Mouse (Mus musculus) cerebellum, adult 2 months (tissue): ENCODE measurements around the gene Acot3. TPM values are rescaled to one million over a fixed set of nuclear protein-coding genes. Genes with fewer than 3 reads are reported as not detected.
"Not testable (repeated sequence)": the region's sequence is repeated elsewhere in the genome, so short reads cannot be mapped to it uniquely, and the experiment has no call there.

Experiments
- DNase-seq, 2 experiments: peaks; one replicate each; pipeline ENCODE4 v3.0.0; 2021
- H3K27ac ChIP-seq: fragments of 200-500 bp; 2 replicates; pipeline ENCODE4 v1.5.1; 2012; ENCODE audit warnings: low read length, control low read depth, inconsistent platforms; ENCODE audit not compliant: insufficient read depth
- H3K27me3 ChIP-seq: fragments of 200-500 bp; 2 replicates; pipeline ENCODE4 v1.6.1; 2012; ENCODE audit warnings: inconsistent platforms, mild to moderate bottlenecking, low read length, moderate library complexity; ENCODE audit not compliant: control insufficient read depth, insufficient read depth
- H3K4me1 ChIP-seq: fragments of 200-500 bp; 2 replicates; pipeline ENCODE4 v1.6.1; 2011; ENCODE audit warnings: low read length; ENCODE audit not compliant: control insufficient read depth, insufficient read depth
- H3K4me3 ChIP-seq: fragments of 200-500 bp; replicated peaks from 2 replicates; pipeline ENCODE3; 2011; ENCODE audit warnings: mild to moderate bottlenecking, low read depth, low read length, control low read depth; ENCODE audit not compliant: insufficient read depth
- CTCF ChIP-seq: fragments of 200-500 bp; IDR thresholded peaks from 2 replicates; pipeline ENCODE4 v1.5.1; 2011; ENCODE audit warnings: low read depth, mild to moderate bottlenecking, control low read depth, low read length, moderate library complexity, borderline replicate concordance; ENCODE audit not compliant: insufficient read depth
- POLR2A ChIP-seq: fragments of 200-500 bp; IDR thresholded peaks from 2 replicates; pipeline ENCODE4 v1.6.1; 2011; ENCODE audit warnings: low read length, control low read depth, borderline replicate concordance; ENCODE audit not compliant: insufficient read depth
- WGBS: fragments of 180-500 bp; shearing (Covaris S2); methylation state at CpG from one replicate; pipeline ENCODE4 v1.1.7; 2018; 5-methylcytosine and 5-hydroxymethylcytosine counted together
- polyA plus RNA-seq: library from polyadenylated mRNA; depleted of rRNA; stranded (reverse); fragments of >200 nt; gene quantifications from 2 replicates; pipeline ENCODE4 v1.2.3, GENCODE M21; 2012; rRNA removed

The Acot3 gene
- polyA plus RNA-seq, 1 experiment: 0.61 TPM

DNA sequence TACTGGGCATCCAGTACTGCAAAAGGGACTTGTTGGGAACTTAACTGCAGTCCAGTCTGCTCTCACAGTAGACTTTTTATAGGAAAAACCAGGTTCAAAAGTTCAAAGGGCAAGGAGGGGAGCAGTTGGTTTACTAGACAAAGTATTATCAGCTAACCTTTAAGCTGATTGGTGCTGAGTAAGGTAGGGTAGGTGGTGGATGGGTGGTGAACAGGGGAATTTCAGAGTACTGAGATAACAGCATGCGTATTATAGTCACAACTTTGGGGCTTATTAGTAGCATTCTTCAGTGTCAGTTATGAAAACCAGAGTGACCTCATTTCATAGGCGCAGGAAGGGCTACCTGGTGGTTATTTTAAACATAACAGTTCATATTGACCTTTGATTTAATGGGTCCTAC is 47.7 kb downstream of the Acot3 start:
- no peak for DNase-seq
- Histone ChIP-seq H3K27ac (no peak overlapping the region), H3K27me3 (no peaks in the 10 kb centered on the region), H3K4me1 (no peaks in the 10 kb centered on the region), H3K4me3 (no peak overlapping the region)
- TF ChIP-seq POLR2A (no peak), CTCF (no peak)
- 100% methylated on average over 2 of the region's 2 CpGs for WGBS

DNA sequence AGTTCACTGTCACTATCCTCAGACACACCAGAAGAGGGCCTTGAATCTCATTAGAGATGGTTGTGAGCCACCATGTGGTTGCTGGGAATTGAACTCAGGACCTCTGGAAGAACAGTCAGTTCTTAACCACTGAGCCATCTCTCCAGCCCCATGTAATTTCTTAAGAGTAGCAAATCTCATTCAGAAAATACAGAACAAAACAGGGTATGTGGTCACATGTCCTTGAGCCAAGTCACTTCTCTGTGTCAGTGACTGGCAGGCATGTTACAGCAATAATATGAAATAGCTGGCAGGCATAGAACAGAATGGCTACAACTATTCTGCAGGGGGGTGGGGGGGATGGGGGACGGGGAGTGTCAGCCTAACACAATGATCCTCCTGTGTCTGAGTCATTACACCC is 48.1 kb downstream of the Acot3 start:
- no peak overlapping the region for H3K4me3 ChIP-seq
- no peaks in the 10 kb centered on the region for H3K27me3 ChIP-seq
- 31% methylated on average over 1 of the region's 1 CpGs for WGBS
- no peaks in the 10 kb centered on the region for H3K4me1 ChIP-seq
- TF ChIP-seq CTCF: no peak
- TF ChIP-seq POLR2A: no peak
- no peak for DNase-seq
- H3K27ac ChIP-seq: no peak overlapping the region

DNA sequence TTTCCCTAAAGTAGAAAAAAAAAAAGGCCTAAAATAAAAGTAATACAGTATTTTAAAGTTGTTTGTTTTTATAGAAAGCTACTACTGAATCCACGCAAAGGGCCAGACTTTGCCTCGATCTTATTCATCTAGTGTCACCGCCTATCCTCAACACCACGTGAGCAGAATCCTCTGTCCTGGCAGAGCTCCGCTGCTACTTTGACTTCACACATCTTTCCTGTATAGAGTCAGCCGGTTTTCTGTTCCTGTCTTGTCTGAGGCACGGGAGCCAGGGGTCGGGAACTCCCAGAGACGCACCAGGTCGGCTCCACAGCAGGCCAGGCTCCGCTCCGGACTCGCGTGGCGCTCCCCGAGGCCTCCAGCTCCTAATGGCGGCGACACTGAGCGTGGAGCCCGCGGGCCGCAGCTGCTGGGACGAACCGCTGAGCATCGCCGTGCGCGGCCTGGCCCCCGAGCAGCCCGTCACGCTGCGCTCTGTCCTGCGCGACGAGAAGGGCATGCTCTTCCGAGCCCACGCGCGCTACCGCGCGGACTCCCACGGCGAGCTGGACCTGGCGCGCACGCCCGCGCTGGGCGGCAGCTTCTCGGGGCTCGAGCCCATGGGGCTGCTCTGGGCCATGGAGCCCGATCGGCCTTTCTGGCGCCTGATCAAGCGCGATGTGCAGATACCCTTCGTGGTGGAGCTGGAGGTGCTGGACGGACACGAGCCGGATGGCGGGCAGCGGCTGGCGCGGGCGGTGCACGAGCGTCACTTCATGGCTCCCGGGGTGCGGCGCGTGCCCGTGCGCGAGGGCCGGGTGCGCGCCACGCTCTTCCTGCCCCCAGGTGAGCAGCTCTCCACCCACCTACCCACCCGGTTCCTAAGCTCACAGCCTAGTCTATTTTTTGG is 48.9 kb downstream of the Acot3 start, which contains the start of gene Acot6:
Acot6 (plus strand) TSS at position 51 of the 889 bp plus-strand sequence.
- not testable (repeated sequence) for H3K4me1 ChIP-seq, H3K27me3 ChIP-seq
- peak; percentile 49 to 69 for DNase-seq
- under 1% methylated on average over 80 of the region's 80 CpGs for WGBS
- Histone ChIP-seq H3K4me3 (peak within 1 kb of the TSS; percentile 56), H3K27ac (peak within 1 kb of the TSS; percentile 4; the same call in 1 of the 2 replicates)

DNA sequence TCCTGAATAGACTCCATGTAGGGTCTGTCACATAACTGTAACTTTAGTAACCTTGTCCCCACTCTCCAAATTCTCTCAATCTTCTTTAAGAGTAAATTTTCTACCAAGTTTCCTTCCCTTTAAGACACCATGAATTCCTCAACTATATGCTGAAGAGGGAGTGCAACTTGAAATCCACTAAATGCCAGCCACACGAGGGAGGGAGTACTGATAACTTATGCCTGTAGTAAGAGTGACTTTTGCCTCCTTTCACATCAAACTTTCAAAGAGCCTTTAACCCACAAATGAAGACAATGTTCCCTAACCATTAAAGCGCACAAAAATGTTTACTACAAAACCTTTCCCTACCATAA is 49.5 kb downstream of the Acot3 start:
- H3K4me3 ChIP-seq: peak overlapping the region; percentile 56
- no peak overlapping the region for H3K27ac ChIP-seq
- 70% methylated on average over 2 of the region's 2 CpGs for WGBS
- no peaks in the 10 kb centered on the region for H3K27me3 ChIP-seq
- DNase-seq: no peak
- no peaks in the 10 kb centered on the region for H3K4me1 ChIP-seq
- TF ChIP-seq POLR2A: no peak

DNA sequence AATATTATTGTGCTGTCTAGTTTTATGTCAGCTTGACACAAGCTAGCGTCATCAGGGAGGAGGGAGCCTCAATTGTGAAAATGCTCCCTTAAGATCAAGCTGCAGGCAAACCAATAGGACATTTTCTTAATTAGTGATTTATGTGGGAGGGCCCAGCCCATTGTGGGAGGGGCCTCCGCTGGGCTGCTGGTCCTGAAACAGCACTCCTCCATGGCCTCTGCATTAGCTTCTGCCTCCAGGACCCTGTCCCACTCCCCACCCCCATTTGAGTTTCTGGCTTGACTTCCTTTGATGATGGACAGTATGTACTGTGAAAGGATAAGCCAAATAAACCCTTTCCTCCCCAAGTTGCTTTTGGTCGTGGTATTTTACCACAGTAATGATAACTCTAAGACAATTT is 55.1 kb downstream of the Acot3 start:
- DNase-seq: no peak
- TF ChIP-seq POLR2A: no peak
- TF ChIP-seq CTCF: no peak
- 92% methylated on average over 3 of the region's 3 CpGs for WGBS

DNA sequence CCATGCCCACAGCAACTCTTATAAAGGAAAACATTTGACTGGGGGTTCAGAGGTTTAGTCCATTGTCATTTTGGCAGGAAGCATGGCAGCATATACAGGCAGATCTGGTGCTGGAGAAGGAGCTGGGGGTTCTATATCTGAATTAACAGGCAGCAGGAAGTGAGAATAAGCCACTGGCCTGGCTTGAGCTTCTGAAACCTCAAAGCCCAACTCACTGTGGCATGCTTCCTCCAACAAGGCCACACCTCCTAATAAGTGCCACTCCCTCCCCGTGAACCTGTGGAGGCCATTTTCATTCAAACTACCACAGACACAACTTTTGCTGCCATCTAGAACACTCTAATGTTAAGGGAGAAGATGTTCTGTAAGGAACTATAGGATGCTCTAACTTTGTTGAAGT is 55.7 kb downstream of the Acot3 start:
- H3K4me3 ChIP-seq: no peak overlapping the region
- TF ChIP-seq POLR2A (no peak), CTCF (no peak)
- 64% methylated on average over 1 of the region's 1 CpGs for WGBS
- no peak overlapping the region for H3K27ac ChIP-seq
- H3K27me3 ChIP-seq: no peaks in the 10 kb centered on the region
- no peaks in the 10 kb centered on the region for H3K4me1 ChIP-seq
- no peak for DNase-seq

More for the DNA sequence above, 55.1 kb downstream of the Acot3 start:
- Histone ChIP-seq H3K4me3 (no peak overlapping the region), H3K27ac (no peak overlapping the region), H3K4me1 (no peaks in the 10 kb centered on the region), H3K27me3 (no peaks in the 10 kb centered on the region)

DNA sequence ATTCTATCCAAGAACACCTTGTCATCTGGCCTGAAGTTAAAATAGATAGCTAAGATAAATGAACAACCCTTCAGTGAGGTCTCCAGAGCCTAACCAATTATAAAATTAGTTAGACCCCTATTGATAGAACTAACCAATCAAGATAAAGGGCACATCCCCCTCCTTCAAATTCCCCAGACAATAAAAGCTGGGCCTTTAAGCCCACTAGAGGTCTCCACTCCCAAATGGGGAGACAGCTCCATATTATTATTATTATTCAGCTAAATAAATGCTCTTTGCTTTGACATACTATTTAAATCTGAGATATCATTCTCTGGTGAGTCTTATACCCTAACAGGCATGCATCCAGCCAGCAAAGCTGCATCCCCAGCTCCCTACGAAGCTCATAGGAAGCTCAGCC is 58.0 kb downstream of the Acot3 start:
- Histone ChIP-seq H3K27ac (no peak overlapping the region), H3K4me3 (no peak overlapping the region), H3K4me1 (no peaks in the 10 kb centered on the region), H3K27me3 (no peaks in the 10 kb centered on the region)
- WGBS: 82% methylated on average over 1 of the region's 1 CpGs
- DNase-seq: no peak
- TF ChIP-seq POLR2A (no peak), CTCF (no peak)

Other genes with a start within 250 kb of the Acot3 start
- 54.5 and 60.1 TPM in 2 replicates for gene Numb, start 130.2 kb upstream of the Acot3 start, polyA plus RNA-seq
- gene Riox1, start 101.5 kb upstream of the Acot3 start, polyA plus RNA-seq: 8.9 and 9.6 TPM in 2 replicates
- 0.03 and 0.05 TPM in 2 replicates for gene Heatr4, start 67.3 kb upstream of the Acot3 start, polyA plus RNA-seq
- gene Acot2, start 64.3 kb upstream of the Acot3 start, polyA plus RNA-seq: 6.4 and 6.8 TPM in 2 replicates
- 18.2 and 19.3 TPM in 2 replicates for gene Acot1, start 42.7 kb upstream of the Acot3 start, polyA plus RNA-seq
- gene Acot4, start 13.8 kb upstream of the Acot3 start, polyA plus RNA-seq: 0.24 and 0.43 TPM in 2 replicates
- gene Gm49366, start 13.2 kb upstream of the Acot3 start, polyA plus RNA-seq: not detected in 2 replicates
- 1.1 and 1.3 TPM in 2 replicates for gene Acot5, start 17.2 kb downstream of the Acot3 start, polyA plus RNA-seq
- gene Acot6, start 48.5 kb downstream of the Acot3 start, polyA plus RNA-seq: 5.5 and 6.6 TPM in 2 replicates
- gene Dnal1, start 62.2 kb downstream of the Acot3 start, polyA plus RNA-seq: 22.6 and 23.8 TPM in 2 replicates
- gene Pnma1, start 96.3 kb downstream of the Acot3 start, polyA plus RNA-seq: 0.68 and 0.84 TPM in 2 replicates
- 8.4 and 9.7 TPM in 2 replicates for gene Elmsan1, start 166.7 kb downstream of the Acot3 start, polyA plus RNA-seq
- gene Ptgr2, start 233.1 kb downstream of the Acot3 start, polyA plus RNA-seq: 28.8 and 30.2 TPM in 2 replicates